Comparison of ENCODE assay signal across 8 mouse cellular contexts in genomic region chr1:72823751-72824706, GRCm38 (mm10). TPM values are rescaled to one million over a fixed set of nuclear protein-coding genes. Genes with fewer than 3 reads are reported as not detected.
DNase-seq lines count a peak whose midpoint lies in the region; ATAC-seq and TF ChIP-seq lines count a peak whose summit lies in the region.

Igfbp2 (plus strand) TSS chr1:72824503.

- TF ChIP-seq POLR2A in testis, adult 2 months (IDR thresholded peaks at IDR 0.05; ENCODE audit: control insufficient read depth, low read depth, low read length): no peak

- H3K9me3 ChIP-seq in hindbrain, embryonic 14.5 days (ENCODE audit: control insufficient read depth, low read length): no peaks in the 10 kb centered on the region
- no peaks in the 10 kb centered on the region for H3K9me3 ChIP-seq in midbrain, embryonic 12.5 days

- H3K27ac ChIP-seq in hindbrain, embryonic 14.5 days: peak within 1 kb of the TSS; percentile 88
- H3K27ac ChIP-seq in midbrain, embryonic 12.5 days (replicated peaks): peak within 1 kb of the TSS; percentile 94
- H3K27ac ChIP-seq in testis, adult 2 months (ENCODE audit: control insufficient read depth, insufficient read depth, low read depth, low read length): peak within 1 kb of the TSS; percentile 43

- H3K9ac ChIP-seq in hindbrain, embryonic 14.5 days: peak within 1 kb of the TSS; percentile 92
- H3K9ac ChIP-seq in midbrain, embryonic 12.5 days (replicated peaks): peak within 1 kb of the TSS; percentile 94

- peak within 1 kb of the TSS; percentile 94 for H3K4me2 ChIP-seq in hindbrain, embryonic 14.5 days (replicated peaks)
- peak within 1 kb of the TSS; percentile 91 for H3K4me2 ChIP-seq in midbrain, embryonic 12.5 days (replicated peaks)

- H3K4me3 ChIP-seq in hindbrain, embryonic 14.5 days (replicated peaks; ENCODE audit: low read length): peak within 1 kb of the TSS; percentile 84
- H3K4me3 ChIP-seq in midbrain, embryonic 12.5 days: peak within 1 kb of the TSS; percentile 88
- H3K4me3 ChIP-seq in testis, adult 2 months (ENCODE audit: control insufficient read depth, low read depth, low read length): peak within 1 kb of the TSS; percentile 56

- peaks cover 22% of the 10 kb centered on the region for H3K4me1 ChIP-seq in hindbrain, embryonic 14.5 days (replicated peaks; ENCODE audit: control insufficient read depth, insufficient read depth, low read length)
- H3K4me1 ChIP-seq in midbrain, embryonic 12.5 days: peaks cover 33% of the 10 kb centered on the region
- peaks cover 6% of the 10 kb centered on the region for H3K4me1 ChIP-seq in testis, adult 2 months (ENCODE audit: control insufficient read depth, insufficient read depth, low read length)

- peak; percentile 84 for ATAC-seq in hindbrain, embryonic 14.5 days (ENCODE audit: low FRiP score)
- peak; percentile 69 for ATAC-seq in midbrain, embryonic 12.5 days (ENCODE audit: low FRiP score, low read depth)

- no peak for TF ChIP-seq CTCF in testis, adult 2 months (IDR thresholded peaks at IDR 0.05; ENCODE audit: control insufficient read depth, insufficient read depth, insufficient replicate concordance, low read depth, low read length)

- peak; percentile 75 for DNase-seq in ovary, adult 18-20 months (ENCODE audit: low spot score)
- no peak for DNase-seq in ovary, postnatal 14 days (ENCODE audit: low spot score)
- DNase-seq in embryo, embryonic 11 days: peak; percentile 89
- peak; percentile 65 for DNase-seq in hindbrain, embryonic 14.5 days (ENCODE audit: low spot score)
- DNase-seq in left cerebral cortex, adult 8-10 months (ENCODE audit: low spot score in 2 of 2): peak in 1 of 2 experiments; percentile 9
- DNase-seq in adipocyte (ENCODE audit: low spot score): no peak

- H3K27me3 ChIP-seq in hindbrain, embryonic 14.5 days (ENCODE audit: control insufficient read depth, insufficient read depth, low read length): no peaks in the 10 kb centered on the region
- peaks cover 10% of the 10 kb centered on the region; the same call in 1 of the 2 replicates for H3K27me3 ChIP-seq in midbrain, embryonic 12.5 days
- no peaks in the 10 kb centered on the region; the same call in 1 of the 2 replicates for H3K27me3 ChIP-seq in testis, adult 2 months (ENCODE audit: control insufficient read depth, insufficient read depth, low read length)

- WGBS in hindbrain, embryonic 14.5 days: under 1% methylated on average over 49 of the region's 58 CpGs
- under 1% methylated on average over 52 of the region's 58 CpGs for WGBS in midbrain, embryonic 12.5 days

- H3K36me3 ChIP-seq in hindbrain, embryonic 14.5 days (replicated peaks; ENCODE audit: control insufficient read depth, insufficient read depth): no peaks in the 10 kb centered on the region
- H3K36me3 ChIP-seq in midbrain, embryonic 12.5 days: peaks cover 7% of the 10 kb centered on the region
- no peaks in the 10 kb centered on the region for H3K36me3 ChIP-seq in testis, adult 2 months (ENCODE audit: control insufficient read depth, insufficient read depth, low read length)

RNA-seq across cellular contexts. Expression of gene Igfbp2, which starts in this region (rescaled TPM):
- 443 and 473 TPM in 2 replicates for polyA plus RNA-seq in hindbrain, embryonic 14.5 days (2014; fragmentation: Nextera tagmentation; extraction: Ambion mirVana)
- 10 to 100 TPM; 49.5 to 63.9 (median 56.1) TPM for total RNA-seq in left cerebral cortex, adult 8-10 months (2022)
- polyA plus RNA-seq in midbrain, embryonic 12.5 days (2016; fragmentation: Nextera tagmentation; extraction: Ambion mirVana): 548 and 637 TPM in 2 replicates
- polyA plus RNA-seq in testis, adult 2 months (2012; rRNA removed): 20.2 and 27.3 TPM in 2 replicates

Comparison
In these comparisons a context has a peak if more than half of its experiments do, and no peak if none do; other contexts are left out.
1. RNA of gene Igfbp2 (polyA plus RNA-seq): 548 to 637 TPM in midbrain, embryonic 12.5 days and 443 to 473 TPM in hindbrain, embryonic 14.5 days; 20.2 to 27.3 TPM in testis, adult 2 months; every median in the first group is over 10 times any median in the second.
2. DNase-seq: peak in ovary, adult 18-20 months (single experiment), embryo, embryonic 11 days (single experiment) and hindbrain, embryonic 14.5 days (single experiment); none in ovary, postnatal 14 days (single experiment) and adipocyte (single experiment).
3. H3K27ac ChIP-seq: peak in every context shown above with its lines; median percentile 94 in midbrain, embryonic 12.5 days; 88 in hindbrain, embryonic 14.5 days; 43 in testis, adult 2 months.
4. Peak in every context shown above with its lines, with median percentiles within 50 percentile points of each other: H3K4me3 ChIP-seq.